Mouse (Mus musculus) CH12.LX (cell line): ENCODE data around the gene Blzf1. TPM values are rescaled to one million over a fixed set of nuclear protein-coding genes. Genes with fewer than 3 reads are reported as not detected.

Experiments used
- DNase-seq: peaks from one replicate; pipeline ENCODE4 v3.0.0-alpha.2; 2013; ENCODE audit errors: extremely low read depth
- H3K27ac ChIP-seq: 2 replicates; pipeline ENCODE4 v1.5.1; 2012; ENCODE audit warnings: low read depth, mild to moderate bottlenecking, control low read depth, moderate library complexity; ENCODE audit not compliant: insufficient read depth
- H3K27me3 ChIP-seq: replicated peaks from 2 replicates; pipeline ENCODE3; 2012; ENCODE audit warnings: inconsistent platforms
- H3K36me3 ChIP-seq, 2 experiments: replicated peaks in 1 of 2; 2 replicates each; pipeline versions ENCODE3 to v1.6.1; 2012; ENCODE audit warnings: inconsistent platforms in 1 of 2, low read length in 1 of 2, mild to moderate bottlenecking in 1 of 2, mixed read lengths in 1 of 2, moderate library complexity in 1 of 2; ENCODE audit not compliant: control insufficient read depth in 1 of 2, insufficient read depth in 1 of 2
- H3K4me1 ChIP-seq, 2 experiments: 2 replicates each; pipeline ENCODE4 v1.6.1; 2012; ENCODE audit warnings: inconsistent platforms in 1 of 2, moderate library complexity in 1 of 2; ENCODE audit not compliant: insufficient read depth in 2 of 2, control insufficient read depth in 1 of 2
- H3K4me2 ChIP-seq: 2 replicates; pipeline ENCODE4 v1.6.1; 2012; ENCODE audit warnings: low read depth, mild to moderate bottlenecking, control low read depth; ENCODE audit not compliant: poor library complexity, insufficient read depth, severe bottlenecking
- H3K4me3 ChIP-seq, 3 experiments: fragments of 150-350 bp in 1 of 3; sonication (generic) in 1 of 3; replicated peaks in 1 of 3; 2 replicates each; pipeline versions ENCODE3 to v1.5.1; 2011 to 2012; ENCODE audit warnings: low read depth in 2 of 3, low read length in 2 of 3, mild to moderate bottlenecking in 2 of 3, moderate library complexity in 2 of 3, control low read depth in 1 of 3, improper control_type of control experiment in 1 of 3, inconsistent platforms in 1 of 3, mixed read lengths in 1 of 3; ENCODE audit not compliant: poor library complexity in 1 of 3
- H3K79me2 ChIP-seq: replicated peaks from 2 replicates; pipeline ENCODE4 v1.6.1; 2012; ENCODE audit warnings: mild to moderate bottlenecking, moderate library complexity; ENCODE audit not compliant: control insufficient read depth, poor library complexity, insufficient read depth, severe bottlenecking; ENCODE audit errors: extremely low read depth
- H3K9ac ChIP-seq: 2 replicates; pipeline ENCODE4 v1.6.1; 2012; ENCODE audit warnings: low read depth, mild to moderate bottlenecking, control low read depth, moderate library complexity; ENCODE audit not compliant: insufficient read depth
- H3K9me3 ChIP-seq: replicated peaks from 2 replicates; pipeline ENCODE3; 2012; ENCODE audit warnings: low read length, inconsistent platforms, mixed read lengths
- CHD2 ChIP-seq: IDR thresholded peaks from 2 replicates; pipeline ENCODE4 v1.6.1; 2011; ENCODE audit warnings: low read length, improper control_type of control experiment
- ELF1 ChIP-seq: IDR thresholded peaks from 2 replicates; pipeline ENCODE4 v1.6.1; 2014; ENCODE audit warnings: low read depth, mild to moderate bottlenecking, inconsistent platforms, low read length, improper control_type of control experiment
- ETS1 ChIP-seq: conservative IDR thresholded peaks from 2 replicates; pipeline ENCODE4 v1.6.1; 2012; ENCODE audit warnings: low read depth, mild to moderate bottlenecking, inconsistent platforms, low read length, improper control_type of control experiment, moderate library complexity
- GABPA ChIP-seq: IDR thresholded peaks from 2 replicates; pipeline ENCODE4 v1.6.1; 2012; ENCODE audit warnings: low read depth, low read length, improper control_type of control experiment, inconsistent platforms; ENCODE audit not compliant: insufficient replicate concordance
- HCFC1 ChIP-seq: IDR thresholded peaks from 2 replicates; pipeline ENCODE4 v1.6.1; 2012; ENCODE audit warnings: low read depth, mild to moderate bottlenecking, inconsistent platforms, low read length, improper control_type of control experiment
- JUND ChIP-seq: conservative IDR thresholded peaks from 2 replicates; pipeline ENCODE4 v1.6.1; 2011; ENCODE audit warnings: low read depth, low read length, improper control_type of control experiment
- KAT2A ChIP-seq: IDR thresholded peaks from 2 replicates; pipeline ENCODE4 v1.6.1; 2012; ENCODE audit warnings: low read length, improper control_type of control experiment, inconsistent platforms; ENCODE audit not compliant: insufficient replicate concordance
- MAFK ChIP-seq: IDR thresholded peaks from 2 replicates; pipeline ENCODE4 v1.6.1; 2011; ENCODE audit warnings: low read length, improper control_type of control experiment; ENCODE audit not compliant: insufficient replicate concordance
- MEF2A ChIP-seq: IDR thresholded peaks from 2 replicates; pipeline ENCODE4 v1.6.1; 2014; ENCODE audit warnings: low read depth, mild to moderate bottlenecking, inconsistent platforms, low read length, improper control_type of control experiment, borderline replicate concordance
- MXI1 ChIP-seq: IDR thresholded peaks from 2 replicates; pipeline ENCODE4 v1.6.1; 2011; ENCODE audit warnings: mild to moderate bottlenecking, low read depth, low read length, improper control_type of control experiment
- MYC ChIP-seq: IDR thresholded peaks from 2 replicates; pipeline ENCODE4 v1.6.1; 2011; ENCODE audit warnings: low read depth, mild to moderate bottlenecking, improper control_type of control experiment, low read length
- NELFE ChIP-seq: IDR thresholded peaks from 2 replicates; pipeline ENCODE4 v1.6.1; 2011; ENCODE audit warnings: low read depth, low read length, improper control_type of control experiment
- NRF1 ChIP-seq: IDR thresholded peaks from 2 replicates; pipeline ENCODE4 v1.6.1; 2014; ENCODE audit warnings: low read depth, mild to moderate bottlenecking, inconsistent platforms, low read length, improper control_type of control experiment, moderate library complexity
- PAX5 ChIP-seq: IDR thresholded peaks from 2 replicates; pipeline ENCODE4 v1.6.1; 2012; ENCODE audit warnings: low read length, inconsistent platforms, mixed read lengths
- RAD21 ChIP-seq: IDR thresholded peaks from 2 replicates; pipeline ENCODE4 v1.6.1; 2011; ENCODE audit warnings: low read depth, mild to moderate bottlenecking, low read length, improper control_type of control experiment, moderate library complexity
- RCOR1 ChIP-seq: conservative IDR thresholded peaks from 2 replicates; pipeline ENCODE4 v1.6.1; 2012; ENCODE audit warnings: low read depth, mild to moderate bottlenecking, inconsistent platforms, low read length, improper control_type of control experiment
- SIN3A ChIP-seq: IDR thresholded peaks from 2 replicates; pipeline ENCODE4 v1.6.1; 2012; ENCODE audit warnings: low read length, improper control_type of control experiment, inconsistent platforms
- SMC3 ChIP-seq: IDR thresholded peaks from 2 replicates; pipeline ENCODE4 v1.6.1; 2011; ENCODE audit warnings: low read depth, low read length, improper control_type of control experiment
- UBTF ChIP-seq: IDR thresholded peaks from 2 replicates; pipeline ENCODE4 v1.6.1; 2012; ENCODE audit warnings: low read depth, mild to moderate bottlenecking, inconsistent platforms, low read length, improper control_type of control experiment, moderate library complexity
- USF1 ChIP-seq: IDR thresholded peaks from 2 replicates; pipeline ENCODE4 v1.6.1; 2014; ENCODE audit warnings: low read depth, mild to moderate bottlenecking, inconsistent platforms, low read length, improper control_type of control experiment
- USF2 ChIP-seq: conservative IDR thresholded peaks from 2 replicates; pipeline ENCODE4 v1.6.1; 2011; ENCODE audit warnings: low read depth, low read length, improper control_type of control experiment
- ZC3H11A ChIP-seq: IDR thresholded peaks from 2 replicates; pipeline ENCODE4 v1.6.1; 2012; ENCODE audit warnings: low read depth, mild to moderate bottlenecking, inconsistent platforms, low read length, improper control_type of control experiment
- ZMIZ1 ChIP-seq: IDR thresholded peaks from 2 replicates; pipeline ENCODE4 v1.6.1; 2012; ENCODE audit warnings: low read depth, mild to moderate bottlenecking, inconsistent platforms, low read length, improper control_type of control experiment
- dilution Hi-C: fragments of 300-500 bp; cut with MboI; formaldehyde crosslinking; loops from 2 replicates; pipeline ENCODE4 v1.14.3; 2020; ENCODE audit warnings: low sequenced_read_pairs; ENCODE audit not compliant: extremely low pct_unique_long_range_greater_than_20kb, extremely low pct_ligation_motif_present
- in situ Hi-C: fragments of 300-500 bp; cut with MboI; formaldehyde crosslinking; loops from 3 replicates; pipeline ENCODE4 v1.14.3; 2019; ENCODE audit warnings: low sequenced_read_pairs, low pct_ligation_motif_present, low pct_unique_long_range_greater_than_20kb, mixed read lengths
- polyA plus RNA-seq: library from polyadenylated mRNA; unstranded; fragments of >175 nt; gene quantifications from 2 replicates; pipeline ENCODE4 v1.2.1, GENCODE M21; 2012; ENCODE audit warnings: low read depth; ENCODE audit not compliant: insufficient read length
- total RNA-seq, 2 experiments: library from RNA; depleted of rRNA; stranded (reverse); fragments of 300-350 nt in 1 of 2; fragments of >200 nt in 1 of 2; gene quantifications; 2 replicates each; pipeline ENCODE4 v1.2.3; 2012 to 2014

Blzf1 gene
- total and polyA plus RNA-seq, 3 experiments, result 13.7 to 22.2 (median 18.8) TPM

DNA sequence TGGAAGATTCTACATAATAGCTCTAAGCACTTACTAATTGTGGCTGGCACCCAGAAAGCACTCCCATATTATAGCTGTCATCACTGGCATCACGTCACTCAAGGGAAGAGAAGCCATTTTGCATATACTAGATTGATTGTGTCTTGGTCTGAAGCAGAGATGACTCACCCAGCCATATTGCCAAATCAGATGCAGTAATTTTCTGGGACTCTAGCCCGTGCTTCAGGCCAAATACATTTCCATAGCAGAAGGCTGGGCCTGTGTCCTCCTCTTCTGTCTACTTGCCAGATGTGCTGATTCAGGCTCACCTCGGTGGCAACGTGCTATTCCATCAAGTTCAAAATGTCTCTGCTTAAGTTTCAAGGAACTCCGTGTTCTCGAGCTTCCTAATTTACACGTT is 45.7 kb downstream of the Blzf1 start:
- no peak overlapping the region for H3K27ac ChIP-seq
- no peak for DNase-seq
- no peak overlapping the region for H3K4me2 ChIP-seq
- in situ Hi-C loops (no loop called here), dilution Hi-C loops (no loop called here)
- H3K9me3 ChIP-seq, result no peaks in the 10 kb centered on the region
- H3K4me3 ChIP-seq, result no peak overlapping the region
- no peaks in the 10 kb centered on the region for H3K4me1 ChIP-seq
- TF ChIP-seq GABPA (no peak), NELFE (no peak), HCFC1 (no peak), MAFK (no peak), KAT2A (no peak), MYC (no peak)
- no peak overlapping the region for H3K9ac ChIP-seq
- H3K27me3 ChIP-seq, result no peaks in the 10 kb centered on the region
- no peaks in the 10 kb centered on the region for H3K79me2 ChIP-seq
- H3K36me3 ChIP-seq, result peaks cover 46 to 87% of the 10 kb centered on the region in 2 experiments

- DNase-seq, result no peak
- TF ChIP-seq ZC3H11A, result no peak
- no peak for TF ChIP-seq NELFE
- no peak for TF ChIP-seq USF2
- TF ChIP-seq SMC3, result no peak
- TF ChIP-seq MAFK, result no peak
- no peak for TF ChIP-seq JUND
- TF ChIP-seq MXI1, result no peak
- TF ChIP-seq ETS1, result no peak
- TF ChIP-seq KAT2A, result no peak
- no peak for TF ChIP-seq RCOR1
- TF ChIP-seq MEF2A, result no peak
- TF ChIP-seq SIN3A, result no peak
- TF ChIP-seq ZMIZ1, result no peak
- no peak for TF ChIP-seq RAD21
- no peak for TF ChIP-seq USF1
- no peak for TF ChIP-seq UBTF
- TF ChIP-seq NRF1, result no peak
- TF ChIP-seq ELF1, result no peak
- TF ChIP-seq PAX5, result no peak
- TF ChIP-seq CHD2, result no peak
- no peak overlapping the region for H3K4me2 ChIP-seq
- no peaks in the 10 kb centered on the region for H3K27me3 ChIP-seq
- H3K9me3 ChIP-seq, result no peaks in the 10 kb centered on the region
- no peak overlapping the region for H3K9ac ChIP-seq
- in situ Hi-C loops, result no loop called here
- dilution Hi-C loops, result no loop called here
- no peaks in the 10 kb centered on the region for H3K4me1 ChIP-seq
- H3K27ac ChIP-seq, result no peak overlapping the region
- peaks cover 46 to 85% of the 10 kb centered on the region in 2 experiments for H3K36me3 ChIP-seq
- no peaks in the 10 kb centered on the region for H3K79me2 ChIP-seq
- no peak overlapping the region for H3K4me3 ChIP-seq
These were observed 46.9 kb downstream of the Blzf1 start for GRCm38 (mm10) chr1:164260171-164261028.
